In the genomic region with DNA sequence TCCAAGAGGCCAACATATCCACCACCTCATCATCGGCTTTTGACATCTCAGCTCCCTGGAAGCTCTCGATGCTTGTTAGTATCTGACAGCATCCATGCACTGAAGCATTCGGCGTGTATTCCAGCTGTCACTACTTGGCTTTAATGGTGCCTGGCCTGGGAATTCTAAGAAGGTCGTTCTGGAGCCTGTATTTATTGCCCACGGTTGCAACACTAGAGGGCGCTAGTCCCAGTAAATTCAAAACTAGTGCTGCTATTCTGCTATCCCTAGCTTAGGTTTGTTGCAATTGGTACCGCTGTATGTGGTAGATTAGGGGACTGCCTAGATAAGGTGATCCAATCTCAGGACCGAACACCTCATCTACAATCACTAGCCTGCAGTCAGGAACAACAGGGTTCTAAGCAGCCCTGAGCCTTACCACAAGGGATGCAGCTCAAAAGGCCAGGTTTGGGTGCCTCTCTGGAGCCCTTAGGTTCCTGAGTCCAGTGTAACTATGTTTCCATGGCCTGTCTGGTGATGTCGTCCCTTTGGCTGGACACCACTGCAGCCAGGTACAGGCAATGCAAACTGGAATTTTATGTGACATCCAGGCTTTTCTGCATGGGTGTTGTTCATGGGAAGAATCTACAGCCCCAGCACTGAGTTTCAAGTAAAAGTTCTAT, we compare ENCODE assay signal across 9 mouse cellular contexts.
A peak's percentile ranks its signal among the peaks of the same experiment; 100 is the strongest.
DNase-seq lines count a peak whose midpoint lies in the region; ATAC-seq lines count a peak whose summit lies in the region.
"Had no signal": no experiment of that assay in that cellular context is flagged by ENCODE, and none has a peak within 500 bp of the region (broad histone marks: within the 10 kb centered on the region; RNA-seq: fewer than 3 reads in every experiment).

No protein-coding gene starts in this region.

- intact Hi-C loops in heart, postnatal 25 days (cut with DNase I) = loop anchor here (1.0 to 10.0 kb wide), 5 partner anchors 35 to 611 kb away; no protein-coding TSS in a partner anchor

- ATAC-seq in megakaryocyte-erythroid progenitor cell, adult 5-6 weeks (replicated peaks; ENCODE audit: low FRiP score, low TSS enrichment, poor library complexity, severe bottlenecking) = peak; percentile 84

- DNase-seq in heart, adult 18-20 months = peak; percentile 47 to 82
- no peak for DNase-seq in heart, postnatal 25 days (ENCODE audit: low spot score)
- DNase-seq in 3T3-L1 (ENCODE audit: low read depth, low spot score) (peak; percentile 74), MN1 (ENCODE audit: low spot score) (peak; percentile 66)
- peak; percentile 78 for DNase-seq in embryo, embryonic 11 days
- DNase-seq in induced T-regulatory cell, adult 2 months (ENCODE audit: low read depth) = peak; percentile 63
- no peak for DNase-seq in layer of hippocampus, adult 9-10 months (ENCODE audit: low spot score)
- DNase-seq: liver, embryonic 13.5 days had no signal

Comparison
In these comparisons a context has a peak if more than half of its experiments do, and no peak if none do; other contexts are left out.
1. DNase-seq: peak in heart, adult 18-20 months (2 of 2), 3T3-L1 (single experiment), MN1 (single experiment), embryo, embryonic 11 days (single experiment) and induced T-regulatory cell, adult 2 months (single experiment); none in heart, postnatal 25 days (single experiment) and layer of hippocampus, adult 9-10 months (single experiment).